Mouse (Mus musculus) hindbrain, embryonic 15.5 days (tissue): ENCODE results near the gene Hnrnpa2b1. TPM values are rescaled to one million over a fixed set of nuclear protein-coding genes. Genes with fewer than 3 reads are reported as not detected.

Experiments used
- ATAC-seq: fragments of 200-750 bp; cut with Nextera tagmentation; 2 replicates; pipeline ENCODE4 v1.8.0; 2017; ENCODE audit warnings: low read depth, moderate number of reproducible peaks, moderate TSS enrichment; ENCODE audit not compliant: low FRiP score
- H3K27ac ChIP-seq: fragments of 300-500 bp; sonication (generic); replicated peaks from 2 replicates; pipeline ENCODE4 v1.5.1; 2015; ENCODE audit warnings: mild to moderate bottlenecking, inconsistent platforms
- H3K27me3 ChIP-seq: fragments of 300-500 bp; sonication (generic); 2 replicates; pipeline ENCODE4 v1.6.1; 2015; ENCODE audit warnings: control low read depth, inconsistent platforms
- H3K36me3 ChIP-seq: fragments of 300-500 bp; sonication (generic); 2 replicates; pipeline ENCODE4 v1.6.1; 2015; ENCODE audit warnings: control low read depth, inconsistent platforms
- H3K4me1 ChIP-seq: fragments of 300-500 bp; sonication (generic); replicated peaks from 2 replicates; pipeline ENCODE4 v1.6.1; 2015; ENCODE audit warnings: control low read depth, inconsistent platforms
- H3K4me2 ChIP-seq: fragments of 300-500 bp; sonication (generic); 2 replicates; pipeline ENCODE4 v1.6.1; 2015; ENCODE audit warnings: moderate library complexity, mild to moderate bottlenecking, inconsistent platforms
- H3K4me3 ChIP-seq: fragments of 300-500 bp; sonication (generic); 2 replicates; pipeline ENCODE4 v1.5.1; 2015; ENCODE audit warnings: mild to moderate bottlenecking, inconsistent platforms
- H3K9ac ChIP-seq: fragments of 300-500 bp; sonication (generic); 2 replicates; pipeline ENCODE4 v1.6.1; 2015; ENCODE audit warnings: inconsistent platforms
- H3K9me3 ChIP-seq: fragments of 300-500 bp; sonication (generic); 2 replicates; pipeline ENCODE4 v1.6.1; 2016; ENCODE audit warnings: control low read depth, inconsistent platforms
- WGBS: fragments of 180-500 bp; shearing (Covaris S2); methylation state at CpG from one replicate; pipeline ENCODE4 v1.1.7; 2015; 5-methylcytosine and 5-hydroxymethylcytosine counted together
- polyA plus RNA-seq: library from polyadenylated mRNA; unstranded; fragments of >200 nt; fragmentation: Nextera tagmentation; extraction: Ambion mirVana; gene quantifications from 2 replicates; pipeline ENCODE4 v1.2.1, GENCODE M21; 2015

The Hnrnpa2b1 gene
- 1,277 and 1,313 TPM in 2 replicates for polyA plus RNA-seq

- Histone ChIP-seq H3K4me2 (peak within 1 kb of the TSS; percentile 68), H3K4me1 (peaks cover 49% of the 10 kb centered on the region), H3K36me3 (peaks cover 24% of the 10 kb centered on the region), H3K27me3 (no peaks in the 10 kb centered on the region), H3K9ac (peak within 1 kb of the TSS; percentile 99), H3K27ac (peak within 1 kb of the TSS; percentile 100), H3K9me3 (no peaks in the 10 kb centered on the region), H3K4me3 (peak within 1 kb of the TSS; percentile 79)
- ATAC-seq = peak; percentile 95
- WGBS = under 1% methylated on average over 63 of the region's 63 CpGs
These were observed at the start of gene Hnrnpa2b1 for GRCm38 (mm10) chr6:51469715-51470310. Gene Hnrnpa2b1 (minus strand): TSS chr6:51469894.

GRCm38 (mm10) chr6:51514860-51515259, 45.2 kb upstream of the Hnrnpa2b1 start:
- H3K9ac ChIP-seq = no peak overlapping the region
- no peak overlapping the region for H3K4me2 ChIP-seq
- no peak overlapping the region for H3K4me3 ChIP-seq
- WGBS = 94% methylated on average over 7 of the region's 7 CpGs
- no peak for ATAC-seq
- H3K9me3 ChIP-seq = no peaks in the 10 kb centered on the region
- H3K27me3 ChIP-seq = no peaks in the 10 kb centered on the region
- H3K4me1 ChIP-seq = no peaks in the 10 kb centered on the region
- no peak overlapping the region for H3K27ac ChIP-seq
- H3K36me3 ChIP-seq = no peaks in the 10 kb centered on the region

GRCm38 (mm10) chr6:51513745-51514144, 44.1 kb upstream of the Hnrnpa2b1 start:
- H3K4me3 ChIP-seq = no peak overlapping the region
- no peaks in the 10 kb centered on the region for H3K4me1 ChIP-seq
- H3K4me2 ChIP-seq = no peak overlapping the region
- no peaks in the 10 kb centered on the region for H3K9me3 ChIP-seq
- 75% methylated on average over 3 of the region's 3 CpGs for WGBS
- no peak overlapping the region for H3K27ac ChIP-seq
- ATAC-seq = no peak
- H3K27me3 ChIP-seq = no peaks in the 10 kb centered on the region
- no peaks in the 10 kb centered on the region for H3K36me3 ChIP-seq
- H3K9ac ChIP-seq = no peak overlapping the region

- ATAC-seq = no peak
These were observed 41.3 kb upstream of the Hnrnpa2b1 start for GRCm38 (mm10) chr6:51510946-51511345.

GRCm38 (mm10) chr6:51510094-51510493, 40.4 kb upstream of the Hnrnpa2b1 start:
- Histone ChIP-seq H3K4me3 (no peak overlapping the region), H3K36me3 (no peaks in the 10 kb centered on the region), H3K27me3 (no peaks in the 10 kb centered on the region), H3K9me3 (no peaks in the 10 kb centered on the region), H3K4me2 (no peak overlapping the region), H3K9ac (no peak overlapping the region), H3K27ac (no peak overlapping the region), H3K4me1 (no peaks in the 10 kb centered on the region)
- WGBS = 31% methylated on average over 5 of the region's 5 CpGs
- ATAC-seq = no peak

More at GRCm38 (mm10) chr6:51510946-51511345, 41.3 kb upstream of the Hnrnpa2b1 start:
- Histone ChIP-seq H3K4me1 (no peaks in the 10 kb centered on the region), H3K36me3 (no peaks in the 10 kb centered on the region), H3K4me2 (no peak overlapping the region), H3K27ac (no peak overlapping the region), H3K9me3 (no peaks in the 10 kb centered on the region), H3K9ac (no peak overlapping the region), H3K27me3 (no peaks in the 10 kb centered on the region), H3K4me3 (no peak overlapping the region)
- 50% methylated on average over 1 of the region's 1 CpGs for WGBS

- Histone ChIP-seq H3K36me3 (no peaks in the 10 kb centered on the region), H3K9me3 (no peaks in the 10 kb centered on the region), H3K27me3 (no peaks in the 10 kb centered on the region), H3K4me1 (no peaks in the 10 kb centered on the region), H3K27ac (peak overlapping the region; percentile 54), H3K4me2 (peak overlapping the region; percentile 52), H3K4me3 (peak overlapping the region; percentile 39), H3K9ac (peak overlapping the region; percentile 34)
- ATAC-seq = peak; percentile 78; the same call in 1 of the 2 replicates
- WGBS = 24% methylated on average over 18 of the region's 18 CpGs
These were observed 39.3 kb upstream of the Hnrnpa2b1 start for GRCm38 (mm10) chr6:51508750-51509648.

GRCm38 (mm10) chr6:51507556-51507955, 37.9 kb upstream of the Hnrnpa2b1 start:
- WGBS = 88% methylated on average over 2 of the region's 2 CpGs
- Histone ChIP-seq H3K36me3 (no peaks in the 10 kb centered on the region), H3K4me2 (no peak overlapping the region), H3K4me1 (no peaks in the 10 kb centered on the region), H3K4me3 (no peak overlapping the region), H3K27ac (no peak overlapping the region), H3K27me3 (no peaks in the 10 kb centered on the region), H3K9me3 (no peaks in the 10 kb centered on the region), H3K9ac (no peak overlapping the region)
- ATAC-seq = no peak

- H3K36me3 ChIP-seq = no peaks in the 10 kb centered on the region
These were observed 36.0 kb upstream of the Hnrnpa2b1 start for GRCm38 (mm10) chr6:51505671-51506070.

GRCm38 (mm10) chr6:51497321-51498111, 27.8 kb upstream of the Hnrnpa2b1 start:
- Histone ChIP-seq H3K9ac (no peak overlapping the region), H3K27me3 (no peaks in the 10 kb centered on the region), H3K4me1 (no peaks in the 10 kb centered on the region), H3K27ac (no peak overlapping the region), H3K36me3 (no peaks in the 10 kb centered on the region), H3K4me2 (no peak overlapping the region), H3K9me3 (no peaks in the 10 kb centered on the region), H3K4me3 (no peak overlapping the region)
- no peak for ATAC-seq
- 86% methylated on average over 8 of the region's 8 CpGs for WGBS

More at GRCm38 (mm10) chr6:51505671-51506070, 36.0 kb upstream of the Hnrnpa2b1 start:
- Histone ChIP-seq H3K9me3 (no peaks in the 10 kb centered on the region), H3K27me3 (no peaks in the 10 kb centered on the region), H3K4me2 (no peak overlapping the region), H3K27ac (no peak overlapping the region), H3K4me1 (no peaks in the 10 kb centered on the region), H3K9ac (no peak overlapping the region), H3K4me3 (no peak overlapping the region)
- 57% methylated on average over 1 of the region's 1 CpGs for WGBS
- ATAC-seq = no peak

- no peak overlapping the region for H3K4me3 ChIP-seq
- H3K9ac ChIP-seq = no peak overlapping the region
- 53% methylated on average over 2 of the region's 2 CpGs for WGBS
- H3K4me2 ChIP-seq = no peak overlapping the region
- no peaks in the 10 kb centered on the region for H3K4me1 ChIP-seq
- peaks cover 3% of the 10 kb centered on the region; the same call in 1 of the 2 replicates for H3K36me3 ChIP-seq
- no peaks in the 10 kb centered on the region for H3K9me3 ChIP-seq
- no peak overlapping the region for H3K27ac ChIP-seq
- ATAC-seq = no peak
- H3K27me3 ChIP-seq = no peaks in the 10 kb centered on the region
These were observed 20.1 kb upstream of the Hnrnpa2b1 start for GRCm38 (mm10) chr6:51489787-51490186.

- WGBS = 92% methylated on average over 5 of the region's 5 CpGs
- Histone ChIP-seq H3K27me3 (no peaks in the 10 kb centered on the region), H3K9me3 (no peaks in the 10 kb centered on the region), H3K36me3 (peaks cover 21% of the 10 kb centered on the region), H3K9ac (no peak overlapping the region), H3K4me3 (no peak overlapping the region), H3K27ac (no peak overlapping the region), H3K4me1 (no peaks in the 10 kb centered on the region), H3K4me2 (no peak overlapping the region)
- ATAC-seq = no peak
These were observed 17.0 kb upstream of the Hnrnpa2b1 start for GRCm38 (mm10) chr6:51486731-51487130.
